Mouse (Mus musculus): Measurements from ENCODE around the gene Ipo11. TPM values are rescaled to one million over a fixed set of nuclear protein-coding genes. Genes with fewer than 3 reads are reported as not detected.

Ipo11 gene
- total and polyA plus RNA-seq, 3 experiments = 37.2 to 40.2 TPM; not detected in 1

DNA sequence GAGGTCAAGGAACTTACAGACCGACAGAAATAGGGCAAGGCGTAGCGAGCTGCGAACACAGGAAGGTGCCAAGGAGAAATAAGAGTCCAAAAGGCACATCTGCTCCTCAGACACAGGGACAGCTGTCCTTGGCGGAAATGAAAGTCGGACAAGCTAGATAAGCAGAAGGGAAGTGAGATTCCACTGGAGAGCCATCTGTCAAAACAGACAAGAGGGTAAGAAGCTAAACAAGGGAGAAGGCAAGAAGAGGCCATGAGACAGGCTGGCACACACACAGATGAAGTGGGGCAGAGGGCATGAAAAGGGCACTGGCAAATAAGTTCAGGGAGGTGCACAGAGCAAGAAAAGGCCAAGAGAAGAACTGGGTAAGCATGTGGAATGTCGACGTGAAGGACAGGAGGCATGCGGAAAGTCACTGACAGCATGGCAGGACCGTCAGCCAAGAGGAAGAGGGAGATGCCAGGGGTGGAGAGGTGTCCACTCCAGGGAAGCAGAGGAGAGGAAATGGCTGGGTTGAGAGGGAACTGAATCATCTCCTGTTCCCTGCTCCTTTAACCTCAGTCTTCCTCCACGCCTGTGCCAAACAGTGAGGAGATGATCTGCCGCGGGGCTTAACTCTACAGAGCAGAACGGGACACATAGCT is 176.4 kb downstream of the Ipo11 start:
- Histone ChIP-seq H3K4me1 (ENCODE audit: control insufficient read depth in 1 of 2, insufficient read depth in 2 of 2, low read length in 2 of 2) (no peaks in the 10 kb centered on the region), H3K27me3 (ENCODE audit: control insufficient read depth in 1 of 2, insufficient read depth in 2 of 2, low read length in 2 of 2) (no peaks in the 10 kb centered on the region), H3K9ac (ENCODE audit: control insufficient read depth, low read depth, low read length, poor library complexity, severe bottlenecking) (no peak overlapping the region), H3K27ac (ENCODE audit: control insufficient read depth, low read depth, low read length) (no peak overlapping the region), H3K9me3 (replicated peaks; ENCODE audit: insufficient read depth, low read length) (no peaks in the 10 kb centered on the region), H3K4me3 (ENCODE audit: control insufficient read depth in 1 of 2, insufficient read depth in 1 of 2, low read depth in 2 of 2, low read length in 2 of 2) (no peak overlapping the region), H3K79me2 (ENCODE audit: control insufficient read depth, insufficient read depth, low read length, poor library complexity) (no peaks in the 10 kb centered on the region), H3K36me3 (ENCODE audit: control insufficient read depth in 1 of 2, insufficient read depth in 2 of 2, low read length in 2 of 2) (no peaks in the 10 kb centered on the region)
- DNase-seq (ENCODE audit: low read depth, low spot score) = peak; percentile 32
- TF ChIP-seq SIN3A (IDR thresholded peaks at IDR 0.05; ENCODE audit: low read length) (no peak), CHD2 (IDR thresholded peaks at IDR 0.05; ENCODE audit: low read length) (no peak), ETS1 (IDR thresholded peaks at IDR 0.05; ENCODE audit: low read depth, low read length) (peak; percentile 46; the same call in 1 of the 2 replicates), MEF2A (IDR thresholded peaks at IDR 0.05; ENCODE audit: extremely low read depth, insufficient replicate concordance, low read depth, low read length, poor library complexity, severe bottlenecking) (no peak), TAL1 (IDR thresholded peaks at IDR 0.05; ENCODE audit: low read length) (peak; percentile 86), ZMIZ1 (IDR thresholded peaks at IDR 0.05; ENCODE audit: low read depth, low read length) (no peak), MAX (IDR thresholded peaks at IDR 0.05; ENCODE audit: low read length) (no peak), TCF12 (IDR thresholded peaks at IDR 0.05; ENCODE audit: low read depth, low read length) (peak; percentile 61; the same call in 1 of the 2 replicates), USF2 (IDR thresholded peaks at IDR 0.05; ENCODE audit: borderline replicate concordance in 1 of 2, insufficient read depth in 1 of 2, low read depth in 1 of 2, low read length in 2 of 2) (no peak), GATA1 (IDR thresholded peaks at IDR 0.05; ENCODE audit: low read depth, low read length) (peak; percentile 50; the same call in 1 of the 2 replicates), EP300 (IDR thresholded peaks at IDR 0.05; ENCODE audit: low read depth in 1 of 2, low read length in 2 of 2) (peak in 1 of 2 experiments; percentile 41; a peak in 1 of 4 replicates), RAD21 (IDR thresholded peaks at IDR 0.05; ENCODE audit: low read depth, low read length) (no peak)

DNA sequence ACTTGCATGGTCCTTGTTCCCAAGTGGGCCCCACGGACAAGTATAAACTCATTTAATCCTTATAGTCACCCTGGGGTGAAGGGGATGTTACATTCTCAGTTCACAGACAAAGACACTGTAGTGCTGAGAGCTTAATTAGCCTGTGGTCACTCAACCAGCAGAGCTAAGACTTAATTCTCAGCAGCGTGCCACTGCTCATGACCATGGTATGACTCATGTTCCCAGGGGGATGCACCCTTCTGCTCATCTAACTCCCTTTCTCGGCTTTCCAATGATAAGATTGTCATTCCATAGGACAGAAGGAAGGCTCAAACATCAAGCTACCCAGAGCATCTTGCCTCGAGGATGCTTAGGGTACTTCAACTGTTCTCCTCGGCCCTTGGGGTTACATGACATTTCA is 180.9 kb downstream of the Ipo11 start:
- no peaks in the 10 kb centered on the region for H3K36me3 ChIP-seq (ENCODE audit: control insufficient read depth in 1 of 2, insufficient read depth in 2 of 2, low read length in 2 of 2)
- TF ChIP-seq BHLHE40 (IDR thresholded peaks at IDR 0.05; ENCODE audit: borderline replicate concordance, low read depth, low read length) (no peak), TAL1 (IDR thresholded peaks at IDR 0.05; ENCODE audit: low read length) (no peak), GATA1 (IDR thresholded peaks at IDR 0.05; ENCODE audit: low read depth, low read length) (no peak), HCFC1 (IDR thresholded peaks at IDR 0.05; ENCODE audit: low read depth, low read length) (no peak), E2F4 (IDR thresholded peaks at IDR 0.05; ENCODE audit: borderline replicate concordance, low read depth, low read length) (no peak), ZC3H11A (IDR thresholded peaks at IDR 0.05; ENCODE audit: low read depth, low read length) (no peak), JUND (IDR thresholded peaks at IDR 0.05; ENCODE audit: low read depth, low read length) (no peak), MXI1 (IDR thresholded peaks at IDR 0.05; ENCODE audit: low read depth, low read length) (no peak), SMC3 (IDR thresholded peaks at IDR 0.05; ENCODE audit: low read depth, low read length) (no peak), TBP (IDR thresholded peaks at IDR 0.05; ENCODE audit: low read depth, low read length) (no peak)
- no peak overlapping the region for H3K4me3 ChIP-seq (ENCODE audit: control insufficient read depth in 1 of 2, insufficient read depth in 1 of 2, low read depth in 2 of 2, low read length in 2 of 2)
- DNase-seq (ENCODE audit: low read depth, low spot score) = no peak
- H3K27ac ChIP-seq (ENCODE audit: control insufficient read depth, low read depth, low read length) = no peak overlapping the region
- H3K4me1 ChIP-seq (ENCODE audit: control insufficient read depth in 1 of 2, insufficient read depth in 2 of 2, low read length in 2 of 2) = no peaks in the 10 kb centered on the region
- H3K79me2 ChIP-seq (ENCODE audit: control insufficient read depth, insufficient read depth, low read length, poor library complexity) = no peaks in the 10 kb centered on the region
- H3K27me3 ChIP-seq (ENCODE audit: control insufficient read depth in 1 of 2, insufficient read depth in 2 of 2, low read length in 2 of 2) = no peaks in the 10 kb centered on the region
- no peaks in the 10 kb centered on the region for H3K9me3 ChIP-seq (replicated peaks; ENCODE audit: insufficient read depth, low read length)
- H3K9ac ChIP-seq (ENCODE audit: control insufficient read depth, low read depth, low read length, poor library complexity, severe bottlenecking) = no peak overlapping the region

Measured in MEL (cell line).